Mouse (Mus musculus) heart, postnatal 25 days (tissue): ENCODE measurements around the gene Gm281. TPM values are rescaled to one million over a fixed set of nuclear protein-coding genes. Genes with fewer than 3 reads are reported as not detected.

Experiments used
- DNase-seq: peaks from one replicate; pipeline ENCODE4 v3.0.0; 2022; ENCODE audit warnings: low spot score
- intact Hi-C: fragments of 180-260 bp; cut with DNase I; formaldehyde crosslinking; loops from one replicate; pipeline ENCODE4 v1.15.1; 2025
- microRNA-seq: library from miRNA; unstranded; fragments of <30 nt; microRNA quantifications from one replicate; pipeline ENCODE4 v1.2.0, GENCODE M21; 2022
- total RNA-seq, 2 experiments: library from RNA; stranded (reverse); gene quantifications; 2 replicates each; pipeline ENCODE4 v1.2.3; 2021

Gm281 gene
- total RNA-seq, 2 experiments from 2014 or later: not detected

GRCm38 (mm10) chr14:13895198-13895597 lies 19.1 kb downstream of the Gm281 start:
- DNase-seq: no peak
- intact Hi-C loops: no loop called here

DNA sequence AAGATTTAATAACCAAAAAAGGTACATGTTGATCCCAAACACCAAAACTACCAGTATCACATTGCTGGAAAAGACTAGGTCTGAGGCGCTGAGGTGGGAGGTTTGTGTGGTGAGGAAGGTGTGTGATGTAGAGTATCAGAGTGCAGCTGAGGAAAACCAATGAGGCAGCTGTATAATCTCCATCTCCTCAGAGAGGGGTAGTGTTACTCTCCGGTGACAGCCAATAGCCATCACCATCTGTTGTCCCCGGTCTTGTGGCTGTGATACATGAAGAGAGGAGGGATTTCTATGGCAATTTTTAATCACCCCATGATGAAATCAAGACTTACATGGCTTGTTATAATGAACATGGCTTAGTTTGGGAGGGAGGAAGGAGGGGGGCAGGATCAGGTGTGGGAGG lies 20.5 kb downstream of the Gm281 start:
- no peak for DNase-seq
- intact Hi-C loops: no loop called here

- intact Hi-C loops: no loop called here
- no peak for DNase-seq
These were observed 52.9 kb downstream of the Gm281 start for GRCm38 (mm10) chr14:13861416-13861815.

DNA sequence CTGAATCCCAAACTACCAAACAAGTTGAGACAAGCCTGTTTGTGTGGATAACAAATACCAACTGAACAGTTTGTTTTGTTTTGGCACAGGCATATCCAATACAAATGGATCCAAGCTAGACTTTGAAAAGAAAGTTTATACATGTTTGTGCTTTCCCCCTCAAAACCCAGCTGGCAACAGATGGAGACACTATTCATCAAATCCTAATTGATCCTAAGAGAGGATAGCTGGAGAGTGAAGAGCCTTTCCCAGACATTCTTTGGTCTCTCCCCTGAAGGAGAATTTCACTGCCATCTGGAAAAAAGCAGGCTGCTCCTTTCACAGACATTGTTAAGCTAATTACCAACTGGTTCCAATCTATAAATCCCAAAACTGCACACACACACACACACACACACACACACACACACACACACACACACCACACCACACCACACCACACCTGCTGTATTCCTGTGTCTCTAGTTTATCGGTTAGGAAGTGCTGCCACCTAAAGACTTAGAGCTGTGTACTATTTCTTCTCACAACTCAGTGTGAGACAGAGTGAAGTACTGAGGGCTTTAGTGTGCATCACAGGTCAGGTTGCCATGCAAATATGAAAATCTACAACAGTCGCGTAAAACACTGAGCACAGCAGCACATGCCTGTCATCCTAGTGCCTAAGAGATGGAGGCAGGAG lies 101.3 kb downstream of the Gm281 start:
- no peak for DNase-seq
- intact Hi-C loops: no loop called here

- DNase-seq: no peak
- intact Hi-C loops: no loop called here
These were observed 123.8 kb downstream of the Gm281 start for GRCm38 (mm10) chr14:13790446-13790845.

- intact Hi-C loops: no loop called here
These were observed 124.3 kb downstream of the Gm281 start for GRCm38 (mm10) chr14:13790001-13790400.

GRCm38 (mm10) chr14:13782970-13783369 lies 131.3 kb downstream of the Gm281 start:
- intact Hi-C loops: no loop called here

More at GRCm38 (mm10) chr14:13790001-13790400, 124.3 kb downstream of the Gm281 start:
- DNase-seq: no peak

DNA sequence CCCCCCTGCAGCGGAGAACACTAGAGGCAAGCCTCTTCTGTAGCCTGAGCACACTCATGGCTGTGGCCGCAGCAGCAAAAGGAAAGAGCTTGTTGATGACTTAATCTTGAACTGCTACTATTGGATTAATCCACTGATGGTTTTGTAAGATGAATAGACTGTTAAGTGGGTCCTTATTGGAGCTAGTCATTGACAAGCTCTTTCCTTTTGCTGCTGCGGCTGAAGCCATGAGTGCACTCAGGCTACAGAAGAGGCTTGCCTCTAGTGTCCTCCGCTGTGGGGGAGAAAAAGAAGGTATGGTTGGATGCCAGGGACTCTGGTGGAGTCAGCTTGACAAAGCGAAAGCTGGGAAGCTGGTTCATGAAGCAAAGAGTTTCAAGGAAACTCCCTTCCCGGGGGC lies 135.9 kb downstream of the Gm281 start:
- intact Hi-C loops: no loop called here
- no peak for DNase-seq

More at GRCm38 (mm10) chr14:13782970-13783369, 131.3 kb downstream of the Gm281 start:
- no peak for DNase-seq

DNA sequence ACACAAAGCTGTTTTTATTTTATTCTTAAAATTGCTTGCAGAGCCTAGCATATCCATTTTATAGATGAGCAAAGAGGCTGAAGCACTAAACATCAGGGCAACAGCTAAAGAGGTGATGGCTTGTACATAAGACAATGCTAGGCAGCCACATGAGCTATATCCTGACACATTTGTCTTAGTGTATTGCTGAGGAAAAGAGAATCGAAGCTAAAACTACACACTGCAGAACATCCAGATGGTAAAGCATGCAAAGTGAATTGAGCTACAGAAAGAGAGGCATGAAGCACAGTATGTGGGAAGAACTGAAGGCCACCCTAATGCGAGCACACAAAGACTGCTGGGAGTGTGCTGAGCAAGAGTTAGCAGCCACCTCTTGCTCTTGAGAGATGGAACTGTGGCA lies 143.1 kb downstream of the Gm281 start:
- no peak for DNase-seq
- intact Hi-C loops: no loop called here

GRCm38 (mm10) chr14:13770686-13771085 lies 143.6 kb downstream of the Gm281 start:
- DNase-seq: no peak
- intact Hi-C loops: no loop called here

Small RNA genes within 50 kb of the gene (microRNA-seq; reads per million reads assigned to microRNA genes)
- gene Gm27506: not detected

Other genes starting within 250 kb of the Gm281 start
- not detected for gene Sntn, start 243.6 kb downstream of the Gm281 start, total RNA-seq
- 10 to 100 TPM; 14.7 to 19.0 TPM for gene Atxn7, start 47.0 kb upstream of the Gm281 start, total RNA-seq
- 10 to 100 TPM; 87.7 to 96.3 TPM for gene Thoc7, start 47.4 kb upstream of the Gm281 start, total RNA-seq
- 10 to 100 TPM; 78.7 to 84.2 TPM for gene Psmd6, start 206.5 kb upstream of the Gm281 start, total RNA-seq